Mouse (Mus musculus) liver, adult (tissue): Measurements from ENCODE around the gene Cldn6.

Source experiments
- GATA4 ChIP-seq: IDR thresholded peaks from 2 replicates; pipeline ENCODE4 v1.6.1; 2014; ENCODE audit warnings: mild to moderate bottlenecking, low read length; ENCODE audit not compliant: insufficient replicate concordance

Cldn6 gene

GRCm38 (mm10) chr17:23695801-23696200 is 16.8 kb downstream of the Cldn6 start:
- no peak for TF ChIP-seq GATA4

- no peak for TF ChIP-seq GATA4
Observed at GRCm38 (mm10) chr17:23699131-23700077, 20.4 kb downstream of the Cldn6 start.

GRCm38 (mm10) chr17:23700079-23700478 is 21.0 kb downstream of the Cldn6 start:
- no peak for TF ChIP-seq GATA4

GRCm38 (mm10) chr17:23703301-23703700 is 24.3 kb downstream of the Cldn6 start:
- no peak for TF ChIP-seq GATA4

- TF ChIP-seq GATA4, result no peak
Observed at GRCm38 (mm10) chr17:23704741-23705140, 25.7 kb downstream of the Cldn6 start.

GRCm38 (mm10) chr17:23705525-23706104 is 26.6 kb downstream of the Cldn6 start:
- no peak for TF ChIP-seq GATA4

GRCm38 (mm10) chr17:23706212-23706611 is 27.2 kb downstream of the Cldn6 start:
- TF ChIP-seq GATA4, result no peak; the same call in 1 of the 2 replicates

- TF ChIP-seq GATA4, result no peak
Observed at GRCm38 (mm10) chr17:23717003-23717402, 38.0 kb downstream of the Cldn6 start.

- no peak for TF ChIP-seq GATA4
Observed at GRCm38 (mm10) chr17:23719455-23719854, 40.4 kb downstream of the Cldn6 start.

- no peak for TF ChIP-seq GATA4
Observed at GRCm38 (mm10) chr17:23721886-23722285, 42.8 kb downstream of the Cldn6 start.

- no peak for TF ChIP-seq GATA4
Observed at GRCm38 (mm10) chr17:23722376-23723125, 43.5 kb downstream of the Cldn6 start, which contains the start of gene 1520401A03Rik. TSS of gene 1520401A03Rik (minus strand) at chr17:23722783.

- TF ChIP-seq GATA4, result no peak
Observed at GRCm38 (mm10) chr17:23725477-23725876, 46.4 kb downstream of the Cldn6 start.

GRCm38 (mm10) chr17:23725999-23726757 is 47.1 kb downstream of the Cldn6 start, which contains the start of gene Pkmyt1:
TSS of gene Pkmyt1 (plus strand) at chr17:23726336.
- no peak for TF ChIP-seq GATA4

GRCm38 (mm10) chr17:23726758-23727142 is 47.7 kb downstream of the Cldn6 start:
- TF ChIP-seq GATA4, result no peak

GRCm38 (mm10) chr17:23730441-23730840 is 51.4 kb downstream of the Cldn6 start:
- TF ChIP-seq GATA4, result no peak
